Mouse (Mus musculus) G1E (cell line): ENCODE data around the gene Pole2.

Source experiments
- CTCF ChIP-seq: IDR thresholded peaks from 2 replicates; pipeline ENCODE4 v1.5.1; 2012; ENCODE audit warnings: low read depth, low read length, inconsistent platforms, mixed read lengths
- GATA1 ChIP-seq: IDR thresholded peaks from 2 replicates; pipeline ENCODE4 v1.6.1; 2012; ENCODE audit warnings: borderline replicate concordance, low read length, inconsistent platforms, mixed read lengths
- GATA2 ChIP-seq: IDR thresholded peaks from 2 replicates; pipeline ENCODE4 v1.6.1; 2012; ENCODE audit warnings: low read depth, low read length, inconsistent platforms, borderline replicate concordance
- POLR2AphosphoS5 ChIP-seq: IDR thresholded peaks from 2 replicates; pipeline ENCODE4 v1.6.1; 2012; ENCODE audit warnings: low read depth, low read length, inconsistent platforms; ENCODE audit not compliant: insufficient replicate concordance
- TAL1 ChIP-seq: conservative IDR thresholded peaks from 2 replicates; pipeline ENCODE4 v1.6.1; 2012; ENCODE audit warnings: low read depth, low read length, inconsistent platforms, mixed read lengths

GRCm38 (mm10) chr12:69235782-69236181, 7.8 kb upstream of the Pole2 start:
- no peak for TF ChIP-seq CTCF
- no peak for TF ChIP-seq GATA1
- no peak for TF ChIP-seq TAL1
- no peak for TF ChIP-seq POLR2AphosphoS5
- TF ChIP-seq GATA2 = no peak
